Mouse (Mus musculus) lung, adult 2 months (tissue): ENCODE data around the gene Dmc1.

Source experiments
- CTCF ChIP-seq: fragments of 200-500 bp; IDR thresholded peaks from 2 replicates; pipeline ENCODE4 v1.5.1; 2011; ENCODE audit warnings: mild to moderate bottlenecking, low read length, control low read depth; ENCODE audit not compliant: insufficient read depth
- POLR2A ChIP-seq: fragments of 200-500 bp; IDR thresholded peaks from 2 replicates; pipeline ENCODE4 v1.6.1; 2011; ENCODE audit warnings: low read depth, mild to moderate bottlenecking, control low read depth, low read length, borderline replicate concordance; ENCODE audit errors: extremely low read depth

DNA sequence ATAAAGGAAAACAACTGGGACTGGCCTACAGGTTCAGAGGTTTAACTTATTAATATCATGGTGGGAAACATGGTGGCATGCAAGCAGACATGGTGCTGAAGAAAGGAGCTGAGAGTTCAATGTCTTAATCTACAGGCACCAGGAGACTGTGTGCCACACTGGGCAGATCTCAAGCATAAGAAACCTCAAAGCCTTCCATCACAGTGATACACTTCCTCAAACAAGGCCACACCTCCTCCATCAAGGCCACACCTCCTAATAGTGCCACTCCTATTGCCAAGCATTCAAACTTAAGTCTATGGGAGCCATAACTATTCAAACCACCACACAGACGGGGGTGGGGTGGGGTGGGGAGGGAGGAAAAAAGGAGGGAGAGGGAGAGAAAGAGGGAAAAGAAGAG is 23.3 kb downstream of the Dmc1 start:
- TF ChIP-seq CTCF (no peak), POLR2A (no peak)
